Mouse (Mus musculus): Measurements from ENCODE around the gene Lingo1. TPM values are rescaled to one million over a fixed set of nuclear protein-coding genes. Genes with fewer than 3 reads are reported as not detected.

Gene Lingo1
- polyA plus RNA-seq, 1 experiment from 2014 or later: 2.3 TPM

DNA sequence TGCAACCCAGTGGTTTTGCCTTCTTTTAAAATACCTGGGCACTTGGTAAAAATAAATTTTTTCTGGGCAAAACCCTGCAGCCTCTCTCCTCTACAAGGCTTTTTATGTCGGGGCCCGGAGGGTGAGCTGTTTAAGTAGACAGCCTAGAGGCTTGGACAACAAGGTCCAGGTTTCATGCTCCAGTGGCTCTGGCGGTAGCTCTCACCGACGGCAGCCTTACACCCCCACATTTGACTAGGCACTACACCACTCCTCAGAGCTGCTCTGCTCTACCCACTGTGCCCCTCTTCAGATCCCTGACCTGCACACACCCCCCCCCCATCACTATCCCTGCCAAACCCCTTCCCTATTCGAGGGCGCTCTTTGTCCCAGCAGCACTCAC is 212.2 kb downstream of the Lingo1 start:
- H3K4me1 ChIP-seq: peaks cover 22% of the 10 kb centered on the region; the same call in 1 of the 2 replicates
- peaks cover 31% of the 10 kb centered on the region for H3K27me3 ChIP-seq (ENCODE audit: insufficient read depth, poor library complexity, severe bottlenecking)
- DNase-seq (ENCODE audit: low spot score): no peak
- 67% methylated on average over 7 of the region's 7 CpGs for WGBS
- H3K9me3 ChIP-seq: no peaks in the 10 kb centered on the region
- no peak overlapping the region for H3K4me3 ChIP-seq
- H3K36me3 ChIP-seq: no peaks in the 10 kb centered on the region
- H3K27ac ChIP-seq: no peak overlapping the region

DNA sequence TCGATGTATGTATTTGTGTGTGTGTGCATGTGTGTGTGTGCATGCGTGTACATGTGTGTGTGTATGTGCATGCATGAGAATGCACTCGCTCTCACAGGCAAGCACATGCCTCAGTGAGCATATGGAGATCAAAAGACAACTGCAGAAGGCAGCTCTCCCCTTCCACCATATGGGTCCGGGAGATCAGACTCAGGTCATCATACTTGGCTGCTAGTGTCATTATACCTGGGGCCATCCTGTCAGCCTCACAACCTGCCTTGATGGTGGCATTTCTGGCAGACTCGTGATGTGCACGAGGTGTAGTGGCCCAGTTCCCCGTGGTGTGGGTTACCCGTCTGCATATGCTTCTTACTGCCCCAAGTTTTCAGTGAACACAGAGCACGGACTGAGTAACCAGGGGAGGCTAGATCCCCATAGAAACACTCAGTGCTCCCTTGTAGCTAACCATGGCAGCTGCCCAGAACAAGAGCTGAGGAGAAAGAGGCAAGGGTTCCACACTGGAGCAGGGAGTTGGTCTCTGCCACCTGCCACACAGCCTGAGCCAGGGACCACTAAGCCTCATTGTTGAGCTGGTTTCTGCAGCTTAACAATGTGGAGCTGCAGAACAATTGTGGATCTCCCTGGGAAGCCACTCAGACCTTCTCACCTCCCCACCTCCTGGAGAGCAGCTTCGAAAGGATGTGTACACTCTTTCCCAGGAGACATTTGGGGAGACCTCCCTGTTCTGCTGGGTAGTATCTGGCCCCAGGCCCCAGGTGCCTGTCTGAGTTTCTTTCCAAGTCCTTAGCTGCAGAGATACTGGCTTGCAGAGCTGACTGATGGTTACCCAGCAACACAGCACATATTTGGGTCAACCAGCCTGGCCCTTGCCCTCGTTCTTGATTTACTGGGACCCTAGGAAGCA is 212.9 kb downstream of the Lingo1 start:
- Histone ChIP-seq H3K36me3 (no peaks in the 10 kb centered on the region), H3K4me3 (no peak overlapping the region), H3K4me1 (peaks cover 22% of the 10 kb centered on the region; the same call in 1 of the 2 replicates), H3K27ac (no peak overlapping the region), H3K27me3 (ENCODE audit: insufficient read depth, poor library complexity, severe bottlenecking) (peaks cover 33% of the 10 kb centered on the region), H3K9me3 (no peaks in the 10 kb centered on the region)
- DNase-seq (ENCODE audit: low spot score): no peak
- WGBS: 60% methylated on average over 11 of the region's 11 CpGs

DNA sequence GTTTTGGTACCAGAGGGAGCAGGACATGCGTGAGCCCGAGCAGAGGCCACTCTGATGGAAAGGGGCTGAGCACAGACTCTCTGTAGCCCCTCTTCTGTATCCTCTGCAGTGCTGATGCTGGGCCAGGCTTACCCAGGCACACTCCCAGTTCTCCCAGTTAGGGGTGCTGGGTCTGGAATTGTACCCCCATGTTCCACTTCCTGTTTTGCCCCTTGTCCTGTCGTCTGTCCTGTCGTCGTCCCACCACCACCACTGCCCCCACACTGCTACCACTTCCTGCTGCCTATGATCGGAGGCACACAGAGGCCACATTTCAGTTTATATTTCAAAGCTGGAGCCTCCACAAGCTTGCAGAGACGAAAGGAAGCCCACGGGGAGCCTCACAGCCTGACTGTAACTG is 213.6 kb downstream of the Lingo1 start:
- Histone ChIP-seq H3K27ac (no peak overlapping the region), H3K36me3 (no peaks in the 10 kb centered on the region), H3K9me3 (no peaks in the 10 kb centered on the region), H3K4me1 (peaks cover 22% of the 10 kb centered on the region; the same call in 1 of the 2 replicates), H3K4me3 (no peak overlapping the region), H3K27me3 (ENCODE audit: insufficient read depth, poor library complexity, severe bottlenecking) (peaks cover 33% of the 10 kb centered on the region)
- DNase-seq (ENCODE audit: low spot score): no peak
- 68% methylated on average over 8 of the region's 8 CpGs for WGBS

DNA sequence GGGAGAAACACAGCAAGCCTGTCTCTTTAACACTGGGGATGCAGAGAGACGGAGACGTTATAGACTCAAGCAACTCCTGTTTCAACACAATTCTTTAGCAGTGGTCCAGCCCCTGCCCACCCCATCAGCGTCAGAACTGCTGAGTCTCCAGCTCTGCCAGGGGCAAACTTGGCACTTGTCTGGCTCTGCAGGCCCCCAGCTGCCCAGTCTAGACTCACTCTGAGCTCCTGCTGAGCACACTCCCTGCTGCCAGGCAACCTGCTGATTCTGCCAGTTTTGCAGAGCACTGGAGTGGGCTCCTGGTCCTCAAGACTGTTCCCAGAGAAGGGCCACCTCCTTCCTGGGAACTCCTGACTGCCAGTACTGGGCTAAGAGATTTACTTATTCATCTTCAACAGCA is 214.6 kb downstream of the Lingo1 start:
- H3K27ac ChIP-seq: no peak overlapping the region
- no peaks in the 10 kb centered on the region for H3K36me3 ChIP-seq
- WGBS: 48% methylated on average over 3 of the region's 3 CpGs
- no peaks in the 10 kb centered on the region for H3K9me3 ChIP-seq
- peaks cover 33% of the 10 kb centered on the region for H3K27me3 ChIP-seq (ENCODE audit: insufficient read depth, poor library complexity, severe bottlenecking)
- no peak overlapping the region for H3K4me3 ChIP-seq
- peaks cover 22% of the 10 kb centered on the region; the same call in 1 of the 2 replicates for H3K4me1 ChIP-seq
- DNase-seq (ENCODE audit: low spot score): no peak

DNA sequence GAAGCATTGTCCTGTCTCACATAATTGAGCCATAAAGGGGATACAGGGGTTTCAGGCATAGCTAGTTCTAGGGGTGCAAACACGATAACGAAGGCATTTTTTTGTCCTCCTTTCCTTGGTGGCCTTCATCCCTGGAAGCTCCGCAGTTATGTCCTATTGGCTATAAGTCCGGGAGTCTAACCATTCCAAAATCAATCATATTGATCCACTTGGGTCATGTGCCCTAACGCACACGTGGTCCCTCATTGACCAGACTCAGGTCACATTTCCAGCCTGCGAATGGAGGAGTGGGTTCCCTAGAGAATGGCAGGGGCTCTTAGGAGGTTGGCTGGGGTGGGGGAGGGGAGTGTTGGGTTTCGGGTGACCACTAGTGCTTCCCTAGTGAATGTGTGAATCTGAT is 215.3 kb downstream of the Lingo1 start:
- Histone ChIP-seq H3K4me3 (no peak overlapping the region), H3K4me1 (peaks cover 22% of the 10 kb centered on the region; the same call in 1 of the 2 replicates), H3K36me3 (no peaks in the 10 kb centered on the region), H3K27ac (no peak overlapping the region), H3K27me3 (ENCODE audit: insufficient read depth, poor library complexity, severe bottlenecking) (peaks cover 30% of the 10 kb centered on the region), H3K9me3 (no peaks in the 10 kb centered on the region)
- DNase-seq (ENCODE audit: low spot score): no peak
- 64% methylated on average over 8 of the region's 8 CpGs for WGBS

DNA sequence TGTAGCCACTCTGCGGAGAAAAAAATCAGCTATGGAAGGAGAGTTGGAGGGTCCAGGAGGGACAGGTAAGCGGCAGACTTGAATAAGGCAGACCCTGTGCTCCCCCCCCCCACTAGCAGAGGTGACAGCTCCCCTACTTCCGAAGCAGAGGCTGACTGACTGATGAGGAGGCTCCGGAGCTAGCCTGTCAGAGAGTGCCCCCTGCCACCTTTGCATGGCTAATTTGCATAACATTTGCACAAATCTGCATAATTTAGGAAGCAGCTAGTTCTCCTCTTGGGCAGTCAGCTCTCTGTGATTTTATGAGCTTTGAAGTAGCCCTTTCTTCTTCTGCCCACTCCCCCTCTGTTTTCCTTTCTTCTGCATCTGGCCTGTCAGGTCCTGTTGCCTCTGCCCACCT is 216.2 kb downstream of the Lingo1 start:
- no peak for DNase-seq (ENCODE audit: low spot score)
- Histone ChIP-seq H3K27ac (no peak overlapping the region), H3K27me3 (ENCODE audit: insufficient read depth, poor library complexity, severe bottlenecking) (peaks cover 25% of the 10 kb centered on the region), H3K36me3 (no peaks in the 10 kb centered on the region), H3K9me3 (no peaks in the 10 kb centered on the region), H3K4me3 (no peak overlapping the region), H3K4me1 (peaks cover 17% of the 10 kb centered on the region; the same call in 1 of the 2 replicates)
- 15% methylated on average over 4 of the region's 4 CpGs for WGBS

DNA sequence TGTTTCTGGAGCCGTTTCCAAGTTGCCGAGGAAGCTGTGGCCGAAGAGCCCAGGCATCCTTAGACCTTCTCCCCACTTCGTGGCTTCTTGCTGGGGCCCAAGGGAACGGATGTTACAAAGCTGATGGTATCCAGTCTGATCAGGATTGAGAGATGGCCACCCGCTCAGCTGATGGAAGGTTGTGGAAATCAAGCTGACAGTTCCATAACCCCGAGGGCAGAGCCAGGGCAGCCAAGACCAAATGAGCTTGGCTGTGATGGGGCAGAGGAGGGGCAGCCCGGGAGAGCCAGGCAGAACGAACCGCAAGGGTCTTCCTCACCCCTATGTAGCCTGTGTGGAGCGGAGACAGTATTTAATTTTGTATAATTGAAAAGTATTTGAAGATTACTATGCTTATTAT is 218.9 kb downstream of the Lingo1 start:
- no peak overlapping the region for H3K4me3 ChIP-seq
- peaks cover 12% of the 10 kb centered on the region for H3K4me1 ChIP-seq
- no peaks in the 10 kb centered on the region for H3K36me3 ChIP-seq
- no peaks in the 10 kb centered on the region for H3K9me3 ChIP-seq
- no peak for DNase-seq (ENCODE audit: low spot score)
- H3K27ac ChIP-seq: no peak overlapping the region
- H3K27me3 ChIP-seq (ENCODE audit: insufficient read depth, poor library complexity, severe bottlenecking): peaks cover 22% of the 10 kb centered on the region; the same call in 1 of the 2 replicates
- WGBS: 74% methylated on average over 11 of the region's 11 CpGs

DNA sequence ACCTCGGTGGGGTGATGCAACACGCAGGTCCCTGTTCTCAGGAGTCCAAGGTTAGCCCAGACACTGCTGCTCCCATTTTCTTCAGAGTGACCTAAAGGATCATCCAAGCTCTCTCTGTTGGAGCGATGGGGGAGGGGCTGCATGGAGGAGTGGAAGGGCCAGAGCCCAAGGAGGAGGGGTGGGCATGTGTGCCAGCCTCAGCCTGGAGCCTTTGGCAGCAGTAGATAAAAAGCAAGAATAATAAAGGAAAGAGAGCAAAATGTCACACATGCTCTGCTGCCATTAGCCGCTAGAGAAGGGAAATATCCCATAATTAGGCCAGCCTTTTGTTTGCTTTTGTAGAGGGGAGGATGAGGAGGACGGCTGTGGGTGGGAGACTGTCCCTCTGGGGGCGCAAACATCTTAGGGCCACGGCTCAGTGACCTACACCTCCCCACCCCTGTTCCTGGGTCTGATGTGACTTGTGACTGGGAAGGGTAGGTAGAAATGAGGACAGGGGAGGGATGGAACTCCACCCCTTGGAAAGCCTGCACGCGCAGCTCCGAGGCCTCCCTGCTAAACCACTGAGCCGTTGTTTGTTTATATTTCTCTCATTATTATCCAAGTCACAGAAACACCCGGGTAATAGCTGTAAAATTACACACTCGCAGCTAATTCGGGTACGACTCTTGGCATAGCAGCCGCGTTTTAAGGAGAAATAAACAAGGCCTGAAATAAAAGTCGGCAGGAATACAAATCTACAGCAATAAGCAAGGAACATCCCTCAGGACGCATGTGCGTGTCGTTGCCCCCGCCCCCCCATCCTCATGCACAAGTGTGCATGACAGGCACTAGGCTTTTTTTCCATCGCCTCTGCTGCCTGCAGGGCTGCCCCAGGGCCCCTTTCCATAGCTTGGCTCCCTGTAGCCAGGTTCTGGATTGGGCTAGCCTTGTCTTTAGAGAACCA is 223.5 kb downstream of the Lingo1 start:
- H3K4me1 ChIP-seq: peaks cover 10% of the 10 kb centered on the region
- no peaks in the 10 kb centered on the region for H3K36me3 ChIP-seq
- 70% methylated on average over 23 of the region's 23 CpGs for WGBS
- DNase-seq (ENCODE audit: low spot score): no peak
- H3K27ac ChIP-seq: no peak overlapping the region
- H3K27me3 ChIP-seq (ENCODE audit: insufficient read depth, poor library complexity, severe bottlenecking): 0 out of 2 replicates have a peak, but pooled peaks cover 4% of the 10 kb centered on the region
- H3K4me3 ChIP-seq: no peak overlapping the region
- no peaks in the 10 kb centered on the region for H3K9me3 ChIP-seq

Other genes starting within 250 kb of the Lingo1 start
- gene Odf3l1, start 68.2 kb upstream of the Lingo1 start, polyA plus RNA-seq (2016; fragmentation: Nextera tagmentation; extraction: Ambion mirVana): 0.64 and 1.4 TPM in 2 replicates
- gene Cspg4, start 68.6 kb upstream of the Lingo1 start, polyA plus RNA-seq (2016; fragmentation: Nextera tagmentation; extraction: Ambion mirVana): 22.5 and 39.4 TPM in 2 replicates
- gene Snx33, start 131.9 kb upstream of the Lingo1 start, polyA plus RNA-seq (2016; fragmentation: Nextera tagmentation; extraction: Ambion mirVana): 8.0 and 8.1 TPM in 2 replicates
- 54.8 and 65.1 TPM in 2 replicates for gene Imp3, start 141.0 kb upstream of the Lingo1 start, polyA plus RNA-seq (2016; fragmentation: Nextera tagmentation; extraction: Ambion mirVana)
- 24.4 and 27.4 TPM in 2 replicates for gene Snupn, start 154.4 kb upstream of the Lingo1 start, polyA plus RNA-seq (2016; fragmentation: Nextera tagmentation; extraction: Ambion mirVana)
- gene Ptpn9, start 198.5 kb upstream of the Lingo1 start, polyA plus RNA-seq (2016; fragmentation: Nextera tagmentation; extraction: Ambion mirVana): 15.6 and 23.4 TPM in 2 replicates